Mouse (Mus musculus): ENCODE measurements around the gene Tmem132b. TPM values are rescaled to one million over a fixed set of nuclear protein-coding genes. Genes with fewer than 3 reads are reported as not detected.
"Not testable (repeated sequence)": the region's sequence is repeated elsewhere in the genome, so short reads cannot be mapped to it uniquely, and the experiment has no call there.

The Tmem132b gene
- 2.1 TPM in 2 replicates for polyA plus RNA-seq (2015; fragmentation: Nextera tagmentation; extraction: Ambion mirVana)

- Histone ChIP-seq H3K9ac (peak within 1 kb of the TSS; percentile 75), H3K4me3 (peak within 1 kb of the TSS; percentile 61), H3K9me3 (replicated peaks) (peaks cover 2% of the 10 kb centered on the region), H3K27ac (peak within 1 kb of the TSS; percentile 15), H3K36me3 (ENCODE audit: poor library complexity, severe bottlenecking) (no peaks in the 10 kb centered on the region), H3K4me1 (peaks cover 37% of the 10 kb centered on the region), H3K27me3 (peaks cover 72% of the 10 kb centered on the region), H3K4me2 (peak within 1 kb of the TSS; percentile 94)
- ATAC-seq: peak; percentile 44; the same call in 1 of the 2 replicates
- WGBS: 3% methylated on average over 22 of the region's 25 CpGs
These were observed at the start of gene Tmem132b for GRCm38 (mm10) chr5:125531634-125532033. Gene Tmem132b (plus strand): TSS chr5:125531774.

GRCm38 (mm10) chr5:125482474-125482873 is 49.1 kb upstream of the Tmem132b start:
- no peak overlapping the region for H3K27ac ChIP-seq
- no peak overlapping the region for H3K4me2 ChIP-seq
- no peak for ATAC-seq
- no peak overlapping the region for H3K9ac ChIP-seq
- peaks cover 28% of the 10 kb centered on the region for H3K4me1 ChIP-seq
- no peaks in the 10 kb centered on the region for H3K27me3 ChIP-seq
- no peak overlapping the region for H3K4me3 ChIP-seq
- WGBS: 89% methylated on average over 7 of the region's 7 CpGs
- peaks cover 58% of the 10 kb centered on the region for H3K36me3 ChIP-seq (ENCODE audit: poor library complexity, severe bottlenecking)
- no peaks in the 10 kb centered on the region for H3K9me3 ChIP-seq (replicated peaks)

DNA sequence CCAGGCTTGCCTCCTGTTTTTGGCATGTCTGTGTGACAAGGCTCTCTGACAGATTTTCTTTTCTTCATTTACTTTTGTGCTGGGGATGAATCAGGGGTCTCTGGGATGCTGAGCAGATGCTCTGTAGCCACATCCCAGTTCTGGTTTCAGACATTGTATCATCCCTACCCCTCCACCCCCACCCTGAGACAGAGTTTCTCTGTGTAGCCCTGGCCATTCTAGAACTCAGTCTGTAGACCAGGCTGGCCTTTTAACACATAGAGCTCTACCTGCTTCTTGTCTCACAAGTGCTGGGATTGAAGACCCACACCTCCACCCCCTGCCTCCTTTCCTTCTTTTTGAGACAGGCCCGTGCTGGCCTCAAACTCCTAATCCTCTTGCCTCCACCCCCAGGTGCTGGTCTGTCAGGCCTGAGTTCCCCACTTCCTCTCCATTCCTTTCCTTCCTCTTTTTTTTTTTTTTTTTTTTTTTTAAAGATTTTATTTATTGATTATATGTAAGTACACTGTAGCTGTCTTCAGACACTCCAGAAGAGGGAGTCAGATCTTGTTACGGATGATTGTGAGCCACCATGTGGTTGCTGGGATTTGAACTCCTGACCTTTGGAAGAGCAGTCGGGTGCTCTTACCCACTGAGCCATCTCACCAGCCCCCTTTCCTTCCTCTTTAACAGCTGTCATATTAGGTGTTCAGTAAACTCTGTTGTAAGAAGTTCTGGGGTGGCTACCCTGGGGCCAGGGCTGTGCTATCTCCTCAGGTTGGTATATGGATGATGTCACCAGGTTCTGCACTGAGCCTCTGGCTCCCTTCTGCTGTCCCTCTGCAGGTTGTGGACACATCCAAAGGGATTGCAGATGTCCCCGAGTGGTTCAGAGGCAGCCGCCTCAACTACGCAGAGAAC is 47.6 kb upstream of the Tmem132b start:
- peaks cover 58% of the 10 kb centered on the region for H3K36me3 ChIP-seq (ENCODE audit: poor library complexity, severe bottlenecking)
- WGBS: 87% methylated on average over 6 of the region's 6 CpGs
- H3K27me3 ChIP-seq: no peaks in the 10 kb centered on the region

DNA sequence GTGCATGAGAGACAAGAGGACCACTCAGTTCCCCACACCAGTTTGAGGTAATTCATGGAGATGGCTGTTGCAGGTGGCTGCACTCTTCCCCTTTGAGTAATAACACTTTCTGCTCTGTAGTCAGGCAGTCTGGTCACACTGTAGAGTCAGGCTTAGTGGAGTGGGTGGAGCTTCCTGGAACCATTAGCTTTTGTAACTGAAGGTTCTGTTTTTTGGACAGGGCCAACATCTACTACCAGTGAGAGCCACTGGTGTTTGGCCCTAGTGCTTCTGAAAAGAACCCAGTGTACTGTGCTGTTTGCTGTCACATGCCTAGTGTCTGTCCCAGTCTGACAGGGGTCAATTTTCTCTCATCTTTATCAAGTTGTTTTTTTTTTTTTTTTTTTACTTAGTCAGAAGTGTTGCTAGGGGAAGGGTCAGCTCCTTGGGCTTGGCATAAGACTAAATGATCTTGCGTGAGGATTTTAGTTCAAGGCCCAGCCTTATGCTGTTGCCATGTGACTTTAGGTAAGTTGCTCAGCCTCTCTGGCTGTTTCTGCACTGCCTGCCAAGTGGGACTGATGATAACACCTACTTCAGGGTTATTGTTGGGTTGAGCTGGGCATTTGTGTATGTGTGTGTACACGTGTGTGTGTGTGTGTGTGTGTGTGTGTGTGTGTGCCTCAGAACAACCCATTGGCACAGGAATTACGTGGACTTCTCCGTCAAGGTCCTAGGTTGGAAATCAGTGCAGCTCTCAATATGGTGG is 46.4 kb upstream of the Tmem132b start:
- Histone ChIP-seq H3K27me3 (no peaks in the 10 kb centered on the region), H3K9ac (no peak overlapping the region), H3K36me3 (ENCODE audit: poor library complexity, severe bottlenecking) (peaks cover 62% of the 10 kb centered on the region), H3K4me3 (no peak overlapping the region), H3K4me2 (no peak overlapping the region), H3K4me1 (peaks cover 13% of the 10 kb centered on the region), H3K27ac (no peak overlapping the region), H3K9me3 (replicated peaks) (no peaks in the 10 kb centered on the region)
- ATAC-seq: no peak
- WGBS: 97% methylated on average over 4 of the region's 4 CpGs

More for the DNA sequence above, 47.6 kb upstream of the Tmem132b start:
- no peak overlapping the region for H3K27ac ChIP-seq
- no peak for ATAC-seq
- no peak overlapping the region for H3K9ac ChIP-seq
- H3K4me1 ChIP-seq: peaks cover 20% of the 10 kb centered on the region
- no peak overlapping the region for H3K4me3 ChIP-seq
- no peak overlapping the region for H3K4me2 ChIP-seq
- H3K9me3 ChIP-seq (replicated peaks): no peaks in the 10 kb centered on the region

DNA sequence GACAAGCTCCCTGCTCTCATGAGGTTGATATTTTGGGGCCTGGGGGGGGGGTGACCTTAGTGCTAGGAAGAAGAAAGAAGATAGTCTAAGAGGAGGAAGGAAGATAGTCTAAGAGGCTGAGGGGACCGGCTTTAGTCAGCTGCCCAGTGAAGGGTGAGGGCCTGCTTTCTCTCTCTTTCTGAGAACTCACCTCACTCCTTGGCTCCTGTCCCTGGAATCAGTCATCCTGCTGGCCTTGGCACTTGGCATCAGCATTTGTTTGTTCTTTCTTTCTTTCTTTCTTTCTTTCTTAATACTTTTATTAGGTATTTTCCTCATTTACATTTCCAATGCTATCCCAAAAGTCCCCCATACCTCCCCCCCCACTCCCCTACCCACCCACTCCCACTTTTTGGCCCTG is 45.5 kb upstream of the Tmem132b start:
- Histone ChIP-seq H3K27ac (no peak overlapping the region), H3K9me3 (replicated peaks) (no peaks in the 10 kb centered on the region), H3K4me1 (peaks cover 13% of the 10 kb centered on the region), H3K27me3 (no peaks in the 10 kb centered on the region), H3K4me2 (no peak overlapping the region), H3K9ac (no peak overlapping the region), H3K36me3 (ENCODE audit: poor library complexity, severe bottlenecking) (peaks cover 62% of the 10 kb centered on the region), H3K4me3 (no peak overlapping the region)
- ATAC-seq: no peak
- WGBS: 100% methylated on average over 1 of the region's 1 CpGs

GRCm38 (mm10) chr5:125487375-125488115 is 44.0 kb upstream of the Tmem132b start:
- peak overlapping the region; percentile 49 for H3K27ac ChIP-seq
- H3K9me3 ChIP-seq (replicated peaks): no peaks in the 10 kb centered on the region
- H3K27me3 ChIP-seq: no peaks in the 10 kb centered on the region
- no peak overlapping the region for H3K4me2 ChIP-seq
- H3K4me1 ChIP-seq: peaks cover 13% of the 10 kb centered on the region
- no peak for ATAC-seq
- H3K9ac ChIP-seq: no peak overlapping the region
- H3K36me3 ChIP-seq (ENCODE audit: poor library complexity, severe bottlenecking): peaks cover 65% of the 10 kb centered on the region
- no peak overlapping the region for H3K4me3 ChIP-seq
- WGBS: 60% methylated on average over 11 of the region's 11 CpGs

- H3K4me3 ChIP-seq: no peak overlapping the region
- H3K36me3 ChIP-seq (ENCODE audit: poor library complexity, severe bottlenecking): peaks cover 65% of the 10 kb centered on the region
- H3K27me3 ChIP-seq: no peaks in the 10 kb centered on the region
- no peak overlapping the region for H3K9ac ChIP-seq
- WGBS: 73% methylated on average over 4 of the region's 4 CpGs
- ATAC-seq: no peak
- H3K4me2 ChIP-seq: no peak overlapping the region
- H3K4me1 ChIP-seq: peaks cover 13% of the 10 kb centered on the region
- no peaks in the 10 kb centered on the region for H3K9me3 ChIP-seq (replicated peaks)
- H3K27ac ChIP-seq: peak overlapping the region; percentile 49
These were observed 43.5 kb upstream of the Tmem132b start for GRCm38 (mm10) chr5:125488116-125488455.

- not testable (repeated sequence) for ATAC-seq; H3K9me3 ChIP-seq (replicated peaks); H3K27ac ChIP-seq; H3K4me2 ChIP-seq; H3K27me3 ChIP-seq; H3K4me3 ChIP-seq; H3K9ac ChIP-seq
- 92% methylated on average over 5 of the region's 5 CpGs for WGBS
- H3K36me3 ChIP-seq (ENCODE audit: poor library complexity, severe bottlenecking): peaks cover 59% of the 10 kb centered on the region
- peaks cover 13% of the 10 kb centered on the region for H3K4me1 ChIP-seq
These were observed 42.6 kb upstream of the Tmem132b start for GRCm38 (mm10) chr5:125488953-125489352.

DNA sequence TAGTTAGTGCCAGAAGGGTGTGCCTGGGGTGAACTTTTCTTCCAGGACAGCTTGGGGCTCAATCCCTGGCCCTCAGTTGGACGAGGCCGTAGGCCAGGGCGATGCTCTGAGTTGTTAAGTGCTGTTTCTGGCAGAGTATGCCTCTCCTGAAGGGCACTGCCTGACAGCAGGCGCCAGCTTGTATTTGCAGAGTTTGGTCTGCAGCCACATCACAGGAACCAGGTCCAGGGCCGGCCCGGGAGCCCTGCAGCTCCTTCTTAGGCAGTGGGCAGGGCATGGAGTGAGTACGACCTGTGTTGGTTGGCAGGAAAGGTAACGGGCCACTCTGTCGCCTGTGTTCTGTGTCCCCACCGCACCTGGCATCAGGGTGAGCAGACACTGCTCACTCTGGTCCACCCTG is 40.5 kb upstream of the Tmem132b start:
- Histone ChIP-seq H3K4me3 (no peak overlapping the region), H3K27me3 (no peaks in the 10 kb centered on the region), H3K4me2 (no peak overlapping the region), H3K9me3 (replicated peaks) (no peaks in the 10 kb centered on the region), H3K36me3 (ENCODE audit: poor library complexity, severe bottlenecking) (peaks cover 59% of the 10 kb centered on the region), H3K4me1 (peaks cover 13% of the 10 kb centered on the region), H3K27ac (no peak overlapping the region), H3K9ac (no peak overlapping the region)
- no peak for ATAC-seq
- WGBS: 90% methylated on average over 10 of the region's 10 CpGs

DNA sequence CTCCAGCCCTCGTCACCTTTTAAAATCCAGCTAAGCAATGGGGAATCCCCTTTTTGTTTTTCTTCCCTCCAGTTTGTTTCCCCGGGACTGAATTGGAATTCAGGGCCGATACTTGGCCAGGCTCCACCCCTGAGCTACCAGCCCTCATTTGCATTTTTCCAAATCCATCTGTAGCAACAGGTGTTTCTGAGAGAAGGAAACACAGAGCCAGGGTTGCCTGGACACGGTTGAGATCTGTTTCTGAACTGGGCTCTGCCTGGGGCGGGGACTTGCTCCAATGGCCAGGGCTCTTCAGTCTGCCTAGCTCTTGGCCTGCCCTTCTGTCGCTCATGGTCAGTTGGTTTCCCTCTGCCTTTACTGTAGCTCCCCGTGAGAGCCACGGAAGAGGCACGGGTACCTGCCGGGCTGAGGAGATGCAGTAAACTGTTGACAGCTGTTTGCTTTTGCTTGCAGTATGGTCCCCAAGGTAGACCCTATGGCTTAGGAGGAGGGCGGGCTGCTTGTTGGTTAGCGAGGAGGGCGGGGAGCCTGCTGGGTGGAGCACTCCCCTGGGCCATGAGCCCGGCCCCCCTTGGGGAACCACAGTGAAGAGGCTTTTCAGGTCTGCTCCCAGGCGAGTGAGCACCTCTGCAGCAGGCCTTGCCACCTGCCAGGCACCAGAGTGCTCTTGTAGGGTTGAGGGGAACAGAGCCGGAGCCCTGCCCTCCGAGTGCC is 39.0 kb upstream of the Tmem132b start:
- Histone ChIP-seq H3K4me1 (peaks cover 5% of the 10 kb centered on the region), H3K9ac (no peak overlapping the region), H3K27ac (no peak overlapping the region), H3K4me3 (no peak overlapping the region), H3K27me3 (no peaks in the 10 kb centered on the region), H3K4me2 (no peak overlapping the region), H3K9me3 (replicated peaks) (no peaks in the 10 kb centered on the region), H3K36me3 (ENCODE audit: poor library complexity, severe bottlenecking) (peaks cover 54% of the 10 kb centered on the region)
- no peak for ATAC-seq
- WGBS: 72% methylated on average over 16 of the region's 17 CpGs

DNA sequence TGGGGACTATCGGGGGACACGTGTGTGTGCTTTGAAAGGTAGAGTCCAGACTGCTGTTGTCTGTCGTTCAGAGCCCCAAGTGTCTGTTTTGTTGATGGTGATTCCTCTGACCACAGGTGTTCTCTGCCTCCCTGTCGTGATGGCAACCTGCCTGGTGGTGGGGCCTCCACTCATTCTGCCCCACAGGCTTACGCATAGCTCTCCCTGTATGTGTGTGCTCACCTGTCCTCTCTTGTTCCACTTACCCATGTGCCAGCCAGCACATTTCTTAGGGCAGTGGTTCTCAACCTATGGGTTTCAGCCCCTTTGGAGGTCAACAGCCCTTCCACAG is 38.5 kb upstream of the Tmem132b start:
- H3K9me3 ChIP-seq (replicated peaks): no peaks in the 10 kb centered on the region
- no peak overlapping the region for H3K9ac ChIP-seq
- H3K4me2 ChIP-seq: no peak overlapping the region
- 0 out of 2 replicates have a peak, but pooled peaks cover 5% of the 10 kb centered on the region for H3K4me1 ChIP-seq
- no peak overlapping the region for H3K27ac ChIP-seq
- 67% methylated on average over 5 of the region's 5 CpGs for WGBS
- H3K27me3 ChIP-seq: no peaks in the 10 kb centered on the region
- no peak overlapping the region for H3K4me3 ChIP-seq
- ATAC-seq: no peak
- H3K36me3 ChIP-seq (ENCODE audit: poor library complexity, severe bottlenecking): peaks cover 54% of the 10 kb centered on the region
